Mouse (Mus musculus) myocyte (in vitro differentiated cells): ENCODE measurements around the gene Ogfod3.

ENCODE experiments used
- CEBPB ChIP-seq: IDR thresholded peaks from 2 replicates; pipeline ENCODE4 v1.6.1; 2011; ENCODE audit warnings: mild to moderate bottlenecking, moderate library complexity; ENCODE audit not compliant: poor library complexity, insufficient read depth, severe bottlenecking
- E2F4 ChIP-seq: IDR thresholded peaks from one replicate; pipeline ENCODE4 v1.6.1; 2011; ENCODE audit warnings: mild to moderate bottlenecking, control low read depth, moderate library complexity; ENCODE audit not compliant: insufficient read depth
- MAX ChIP-seq: IDR thresholded peaks from one replicate; pipeline ENCODE4 v1.6.1; 2011; ENCODE audit warnings: low read depth, mild to moderate bottlenecking, control low read depth
- MYOD1 ChIP-seq, 3 experiments: IDR thresholded peaks; one replicate each; pipeline ENCODE4 v1.6.1; 2011; ENCODE audit warnings: control low read depth in 2 of 3, low read depth in 2 of 3, mild to moderate bottlenecking in 2 of 3, moderate library complexity in 1 of 3; ENCODE audit not compliant: insufficient read length in 2 of 3, control insufficient read depth in 1 of 3
- MYOG ChIP-seq, 3 experiments: IDR thresholded peaks; one replicate each; pipeline ENCODE4 v1.6.1; 2011; ENCODE audit warnings: control low read depth in 2 of 3, low read depth in 2 of 3, mild to moderate bottlenecking in 2 of 3; ENCODE audit not compliant: insufficient read length in 2 of 3, control insufficient read depth in 1 of 3, insufficient read depth in 1 of 3
- POLR2A ChIP-seq: IDR thresholded peaks from one replicate; pipeline ENCODE4 v1.6.1; 2011; ENCODE audit warnings: low read depth, mild to moderate bottlenecking, control low read depth, moderate library complexity; ENCODE audit not compliant: insufficient read length
- POLR2AphosphoS2 ChIP-seq: IDR thresholded peaks from one replicate; pipeline ENCODE4 v1.6.1; 2011; ENCODE audit warnings: low read depth, control low read depth; ENCODE audit not compliant: insufficient read length
- REST ChIP-seq: IDR thresholded peaks from one replicate; pipeline ENCODE4 v1.6.1; 2011; ENCODE audit warnings: mild to moderate bottlenecking, control low read depth, moderate library complexity; ENCODE audit not compliant: insufficient read depth, insufficient read length
- TCF12 ChIP-seq: IDR thresholded peaks from one replicate; pipeline ENCODE4 v1.6.1; 2011; ENCODE audit warnings: mild to moderate bottlenecking, control low read depth; ENCODE audit not compliant: poor library complexity, insufficient read depth, severe bottlenecking
- TCF3 ChIP-seq: IDR thresholded peaks from one replicate; pipeline ENCODE4 v1.6.1; 2011; ENCODE audit warnings: low read depth, control low read depth; ENCODE audit not compliant: insufficient read length
- USF1 ChIP-seq: IDR thresholded peaks from one replicate; pipeline ENCODE4 v1.6.1; 2011; ENCODE audit warnings: low read depth, mild to moderate bottlenecking, control low read depth, moderate library complexity

GRCm38 (mm10) chr11:121138732-121139131, 65.8 kb downstream of the Ogfod3 start:
- TF ChIP-seq POLR2A (no peak), USF1 (no peak), MYOD1 (IDR thresholded peaks at IDR 0.05; ENCODE audit: control insufficient read depth in 1 of 3, insufficient read length in 2 of 3, low read depth in 2 of 3) (no peak), TCF12 (no peak), MAX (no peak), E2F4 (no peak), MYOG (IDR thresholded peaks at IDR 0.05; ENCODE audit: control insufficient read depth in 1 of 3, insufficient read depth in 1 of 3, insufficient read length in 2 of 3, low read depth in 2 of 3) (peak in 1 of 3 experiments; percentile 4), POLR2AphosphoS2 (no peak), TCF3 (no peak), CEBPB (no peak), REST (no peak)
